ENCODE assay signal across 8 mouse cellular contexts in the genomic region with DNA sequence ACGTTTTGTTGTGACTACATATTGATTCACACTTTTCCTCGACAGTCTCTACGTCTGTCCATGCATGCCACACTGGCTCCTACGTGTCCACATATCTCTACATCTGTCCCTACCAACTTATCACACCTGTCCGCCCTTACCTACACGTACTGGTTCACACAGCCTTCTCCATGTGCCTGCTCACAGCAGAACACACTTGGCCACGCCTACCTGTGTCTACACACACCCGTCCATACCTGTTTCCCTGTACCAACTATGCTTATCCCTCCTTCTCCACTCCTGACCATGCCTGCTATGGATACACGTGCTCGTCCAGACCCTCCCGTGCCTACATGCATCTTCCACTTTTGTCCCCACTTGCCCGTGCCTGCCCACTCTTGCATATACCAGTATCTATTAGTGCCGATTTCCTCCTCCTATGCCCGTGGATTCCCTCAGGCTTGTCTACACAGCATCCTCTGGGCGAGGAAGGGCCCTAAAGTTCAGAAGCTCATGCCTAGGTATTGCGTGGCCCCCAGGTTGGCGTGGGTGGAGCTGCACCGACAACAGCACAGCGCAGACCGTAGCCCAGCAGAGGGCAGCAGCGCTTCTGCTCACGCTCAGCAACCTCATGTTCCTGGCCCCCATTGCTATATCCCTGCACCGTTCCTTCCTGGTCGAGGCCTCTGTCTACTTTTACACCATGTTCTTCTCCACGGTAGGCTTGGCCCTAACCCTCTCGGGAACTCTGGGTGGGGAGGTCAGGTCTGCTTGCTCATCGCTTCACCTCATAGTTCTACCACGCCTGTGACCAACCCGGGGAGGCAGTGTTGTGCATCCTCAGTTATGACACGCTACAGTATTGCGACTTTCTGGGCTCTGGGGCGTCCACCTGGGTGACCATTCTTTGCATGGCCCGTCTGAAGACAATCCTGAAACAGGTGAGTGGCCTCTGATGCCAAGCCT. TPM values are rescaled to one million over a fixed set of nuclear protein-coding genes. Genes with fewer than 3 reads are reported as not detected.
DNase-seq lines count a peak whose midpoint lies in the region; ATAC-seq and TF ChIP-seq lines count a peak whose summit lies in the region.

No protein-coding gene starts in this region.

- no peak for ATAC-seq in forebrain, embryonic 11.5 days (replicated peaks; ENCODE audit: low FRiP score)
- ATAC-seq in forebrain, embryonic 12.5 days (ENCODE audit: low FRiP score) = no peak

- peaks cover 7% of the 10 kb centered on the region for H3K4me1 ChIP-seq in forebrain, embryonic 11.5 days (replicated peaks; ENCODE audit: control insufficient read depth, insufficient read depth, low read length)
- peaks cover 16% of the 10 kb centered on the region for H3K4me1 ChIP-seq in forebrain, embryonic 12.5 days
- peaks cover 17 to 30% of the 10 kb centered on the region in 2 experiments for H3K4me1 ChIP-seq in CH12.LX (ENCODE audit: control insufficient read depth in 1 of 2, insufficient read depth in 2 of 2)

- TF ChIP-seq CTCF in CH12.LX (conservative IDR thresholded peaks at IDR 0.05 in 1 of 2, IDR thresholded peaks at IDR 0.05 in 1 of 2; ENCODE audit: low read depth in 2 of 2, low read length in 2 of 2) = peak; percentile 53 to 93; a peak in 3 of 4 replicates

- no peak overlapping the region for H3K4me3 ChIP-seq in forebrain, embryonic 11.5 days (ENCODE audit: low read depth, low read length)
- H3K4me3 ChIP-seq in forebrain, embryonic 12.5 days (replicated peaks) = no peak overlapping the region
- H3K4me3 ChIP-seq in CH12.LX (replicated peaks in 1 of 3; ENCODE audit: low read depth in 2 of 3, low read length in 2 of 3, poor library complexity in 1 of 3) = peak overlapping the region; percentile 38 to 50 (median 49)

- H3K9me3 ChIP-seq in forebrain, embryonic 11.5 days (ENCODE audit: control insufficient read depth, low read length) = no peaks in the 10 kb centered on the region
- no peaks in the 10 kb centered on the region for H3K9me3 ChIP-seq in forebrain, embryonic 12.5 days
- H3K9me3 ChIP-seq in CH12.LX (replicated peaks; ENCODE audit: low read length) = no peaks in the 10 kb centered on the region

- no peaks in the 10 kb centered on the region for H3K36me3 ChIP-seq in forebrain, embryonic 11.5 days (ENCODE audit: control insufficient read depth, insufficient read depth, low read length)
- peaks cover under 1% of the 10 kb centered on the region for H3K36me3 ChIP-seq in forebrain, embryonic 12.5 days (replicated peaks)
- H3K36me3 ChIP-seq in CH12.LX (replicated peaks in 1 of 2; ENCODE audit: control insufficient read depth in 1 of 2, insufficient read depth in 1 of 2, low read length in 1 of 2) = peaks cover 0 to 16% of the 10 kb centered on the region in 2 experiments

- no peak overlapping the region for H3K4me2 ChIP-seq in forebrain, embryonic 11.5 days (ENCODE audit: low read depth, low read length, severe bottlenecking)
- H3K4me2 ChIP-seq in forebrain, embryonic 12.5 days = no peak overlapping the region
- peak overlapping the region; percentile 58 for H3K4me2 ChIP-seq in CH12.LX (ENCODE audit: insufficient read depth, low read depth, poor library complexity, severe bottlenecking)

- TF ChIP-seq EP300 in CH12.LX (IDR thresholded peaks at IDR 0.05; ENCODE audit: low read length) = no peak

- intact Hi-C loops in gastrocnemius, postnatal 14 days (cut with DNase I; ENCODE audit: low total_unique reads) = no loop called here

- in situ Hi-C loops in CH12.LX (cut with MboI; ENCODE audit: low pct_ligation_motif_present, low pct_unique_long_range_greater_than_20kb, low sequenced_read_pairs) = no loop called here

- H3K79me2 ChIP-seq in CH12.LX (replicated peaks; ENCODE audit: control insufficient read depth, extremely low read depth, insufficient read depth, poor library complexity, severe bottlenecking) = peaks cover 12% of the 10 kb centered on the region

- peak; percentile 52; the same call in 1 of the 2 replicates for TF ChIP-seq POLR2A in CH12.LX (IDR thresholded peaks at IDR 0.05; ENCODE audit: low read depth, low read length)

- H3K9ac ChIP-seq in forebrain, embryonic 11.5 days (ENCODE audit: low read length) = no peak overlapping the region
- H3K9ac ChIP-seq in forebrain, embryonic 12.5 days = no peak overlapping the region
- peak overlapping the region; percentile 41; the same call in 1 of the 2 replicates for H3K9ac ChIP-seq in CH12.LX (ENCODE audit: insufficient read depth, low read depth)

- no peak overlapping the region for H3K27ac ChIP-seq in forebrain, embryonic 11.5 days (ENCODE audit: low read depth, low read length)
- no peak overlapping the region for H3K27ac ChIP-seq in forebrain, embryonic 12.5 days
- no peak overlapping the region for H3K27ac ChIP-seq in CH12.LX (ENCODE audit: insufficient read depth, low read depth)

- peaks cover 8% of the 10 kb centered on the region for H3K27me3 ChIP-seq in forebrain, embryonic 11.5 days (ENCODE audit: control insufficient read depth, insufficient read depth, low read length)
- H3K27me3 ChIP-seq in forebrain, embryonic 12.5 days = peaks cover 46% of the 10 kb centered on the region
- peaks cover 44% of the 10 kb centered on the region for H3K27me3 ChIP-seq in CH12.LX (replicated peaks)

- peak; percentile 80 for DNase-seq in forebrain, embryonic 11.5 days (ENCODE audit: low spot score)
- DNase-seq in CH12.LX (ENCODE audit: extremely low read depth) = peak; percentile 79
- peak; percentile 62 for DNase-seq in cerebellum, adult 9-10 months
- peak; percentile 52 for DNase-seq in gastrocnemius, postnatal 14 days
- peak; percentile 40 to 44 for DNase-seq in layer of hippocampus, postnatal 14 days (ENCODE audit: low spot score in 2 of 2)
- peak; percentile 74 for DNase-seq in lung, postnatal 36 days
- DNase-seq in right cerebral cortex, postnatal 4 days = peak; percentile 47

- WGBS in forebrain, embryonic 11.5 days = 51% methylated on average over 33 of the region's 33 CpGs
- 52% methylated on average over 33 of the region's 33 CpGs for WGBS in forebrain, embryonic 12.5 days

- peak; percentile 77 for TF ChIP-seq RAD21 in CH12.LX (IDR thresholded peaks at IDR 0.05; ENCODE audit: low read depth, low read length)

- dilution Hi-C loops in CH12.LX (cut with MboI; ENCODE audit: extremely low pct_ligation_motif_present, extremely low pct_unique_long_range_greater_than_20kb, low sequenced_read_pairs) = no loop called here

TF ChIP-seq in CH12.LX, 34 proteins besides CTCF, POLR2A, EP300 and RAD21 (continues in another document):
- TF ChIP-seq TBP (conservative IDR thresholded peaks at IDR 0.05; ENCODE audit: low read depth, low read length) (no peak), HCFC1 (IDR thresholded peaks at IDR 0.05; ENCODE audit: low read depth, low read length) (peak; percentile 40), CHD2 (IDR thresholded peaks at IDR 0.05; ENCODE audit: low read length) (no peak), TCF12 (IDR thresholded peaks at IDR 0.05; ENCODE audit: low read depth, low read length) (no peak), JUND (conservative IDR thresholded peaks at IDR 0.05; ENCODE audit: low read depth, low read length) (no peak), ZKSCAN1 (IDR thresholded peaks at IDR 0.05; ENCODE audit: borderline replicate concordance, low read depth, low read length) (no peak), BHLHE40 (IDR thresholded peaks at IDR 0.05; ENCODE audit: low read depth, low read length) (no peak), MXI1 (IDR thresholded peaks at IDR 0.05; ENCODE audit: low read depth, low read length) (peak; percentile 84), MAZ (IDR thresholded peaks at IDR 0.05; ENCODE audit: low read depth, low read length) (peak; percentile 92)

RNA-seq across cellular contexts. Expression of gene Mrpl28, which starts 3.3 kb away (rescaled TPM):
- polyA plus RNA-seq in forebrain, embryonic 11.5 days (2014; fragmentation: Nextera tagmentation; extraction: Ambion mirVana) = 273 and 285 TPM in 2 replicates
- polyA plus RNA-seq in forebrain, embryonic 12.5 days (2016; fragmentation: Nextera tagmentation; extraction: Ambion mirVana) = 208 and 218 TPM in 2 replicates
- total RNA-seq in CH12.LX (2012; rRNA removed) = 157 and 161 TPM in 2 replicates
- total RNA-seq in CH12.LX (2014; rRNA removed) = 148 and 154 TPM in 2 replicates
- polyA plus RNA-seq in CH12.LX (2012; ENCODE audit: insufficient read length, low read depth) = 90.5 and 101 TPM in 2 replicates
- 10 to 100 TPM; 55.3 to 57.7 TPM for total RNA-seq in gastrocnemius, postnatal 14 days (2021)
- 10 to 100 TPM; 70.6 to 71.1 TPM for total RNA-seq in layer of hippocampus, postnatal 14 days (2021)

RNA-seq across cellular contexts. Expression of gene Tmem8, which starts 6.9 kb away (rescaled TPM):
- 1.2 and 1.3 TPM in 2 replicates for polyA plus RNA-seq in forebrain, embryonic 11.5 days (2014; fragmentation: Nextera tagmentation; extraction: Ambion mirVana)
- polyA plus RNA-seq in forebrain, embryonic 12.5 days (2016; fragmentation: Nextera tagmentation; extraction: Ambion mirVana) = 2.1 and 2.6 TPM in 2 replicates
- 2.3 and 3.6 TPM in 2 replicates for total RNA-seq in CH12.LX (2012; rRNA removed)
- total RNA-seq in CH12.LX (2014; rRNA removed) = 1.8 and 2.8 TPM in 2 replicates
- polyA plus RNA-seq in CH12.LX (2012; ENCODE audit: insufficient read length, low read depth) = 3.9 and 4.6 TPM in 2 replicates
- 1 to 10 TPM in 1 of 2 experiments, under 1 TPM in 1; 0.80 to 1.3 TPM for total RNA-seq in gastrocnemius, postnatal 14 days (2021)
- 10 to 100 TPM; 11.0 to 11.3 TPM for total RNA-seq in layer of hippocampus, postnatal 14 days (2021)

RNA-seq across cellular contexts. Expression of gene Axin1, which starts 18.4 kb away (rescaled TPM):
- 19.1 and 24.9 TPM in 2 replicates for polyA plus RNA-seq in forebrain, embryonic 11.5 days (2014; fragmentation: Nextera tagmentation; extraction: Ambion mirVana)
- polyA plus RNA-seq in forebrain, embryonic 12.5 days (2016; fragmentation: Nextera tagmentation; extraction: Ambion mirVana) = 12.0 and 13.1 TPM in 2 replicates
- 28.5 and 33.2 TPM in 2 replicates for total RNA-seq in CH12.LX (2012; rRNA removed)
- 27.8 and 28.5 TPM in 2 replicates for total RNA-seq in CH12.LX (2014; rRNA removed)
- 38.8 and 43.4 TPM in 2 replicates for polyA plus RNA-seq in CH12.LX (2012; ENCODE audit: insufficient read length, low read depth)
- total RNA-seq in gastrocnemius, postnatal 14 days (2021) = 10 to 100 TPM; 12.0 to 13.3 TPM
- total RNA-seq in layer of hippocampus, postnatal 14 days (2021) = 10 to 100 TPM; 22.2 to 23.3 TPM

RNA-seq across cellular contexts. Expression of gene Nme4, which starts 24.6 kb away (rescaled TPM):
- polyA plus RNA-seq in forebrain, embryonic 11.5 days (2014; fragmentation: Nextera tagmentation; extraction: Ambion mirVana) = 74.6 and 89.6 TPM in 2 replicates
- polyA plus RNA-seq in forebrain, embryonic 12.5 days (2016; fragmentation: Nextera tagmentation; extraction: Ambion mirVana) = 58.6 and 62.9 TPM in 2 replicates
- total RNA-seq in CH12.LX (2012; rRNA removed) (0.47 and 0.55 TPM in 2 replicates), CH12.LX (2014; rRNA removed) (0.46 TPM in 1 of 2 replicates, not detected in the other)
- polyA plus RNA-seq in CH12.LX (2012; ENCODE audit: insufficient read length, low read depth) = 0.27 and 0.56 TPM in 2 replicates
- 1 to 10 TPM; 3.0 to 3.9 TPM for total RNA-seq in gastrocnemius, postnatal 14 days (2021)
- total RNA-seq in layer of hippocampus, postnatal 14 days (2021) = 1 to 10 TPM; 2.4 to 4.2 TPM

RNA-seq across cellular contexts. Expression of gene Decr2, which starts 29.9 kb away (rescaled TPM):
- polyA plus RNA-seq in forebrain, embryonic 11.5 days (2014; fragmentation: Nextera tagmentation; extraction: Ambion mirVana) = 22.5 and 24.6 TPM in 2 replicates
- polyA plus RNA-seq in forebrain, embryonic 12.5 days (2016; fragmentation: Nextera tagmentation; extraction: Ambion mirVana) = 27.1 and 28.2 TPM in 2 replicates
- total RNA-seq in CH12.LX (2012; rRNA removed) = 12.9 and 16.8 TPM in 2 replicates
- total RNA-seq in CH12.LX (2014; rRNA removed) = 21.0 TPM in 2 replicates
- polyA plus RNA-seq in CH12.LX (2012; ENCODE audit: insufficient read length, low read depth) = 12.6 and 13.1 TPM in 2 replicates
- 1 to 10 TPM; 4.0 to 4.5 TPM for total RNA-seq in gastrocnemius, postnatal 14 days (2021)
- 10 to 100 TPM; 23.6 to 24.2 TPM for total RNA-seq in layer of hippocampus, postnatal 14 days (2021)

Comparison
In these comparisons a context has a peak if more than half of its experiments do, and no peak if none do; other contexts are left out.
1. H3K4me3 ChIP-seq: peak in CH12.LX (3 of 3); none in forebrain, embryonic 11.5 days (single experiment) and forebrain, embryonic 12.5 days (single experiment).
2. Peak in every context shown above with its lines, with median percentiles within 50 percentile points of each other: DNase-seq.